Mouse (Mus musculus) B cell, adult 62 days (primary cell): ENCODE measurements around the gene Gm11596. TPM values are rescaled to one million over a fixed set of nuclear protein-coding genes. Genes with fewer than 3 reads are reported as not detected.

Experiments used
- total RNA-seq: library from RNA; stranded (reverse); gene quantifications from 4 replicates; pipeline ENCODE4 v1.2.4, GENCODE M21; 2023

Gene Gm11596
- total RNA-seq, result not detected in 4 replicates

GRCm38 (mm10) chr11:99793367-99793766, at the start of gene Gm11596:
TSS of gene Gm11596 (minus strand) at chr11:99793467.

GRCm38 (mm10) chr11:99837966-99838365, 44.7 kb upstream of the Gm11596 start, which contains the start of gene 2300003K06Rik:
TSS of gene 2300003K06Rik (minus strand) at chr11:99838066.

DNA sequence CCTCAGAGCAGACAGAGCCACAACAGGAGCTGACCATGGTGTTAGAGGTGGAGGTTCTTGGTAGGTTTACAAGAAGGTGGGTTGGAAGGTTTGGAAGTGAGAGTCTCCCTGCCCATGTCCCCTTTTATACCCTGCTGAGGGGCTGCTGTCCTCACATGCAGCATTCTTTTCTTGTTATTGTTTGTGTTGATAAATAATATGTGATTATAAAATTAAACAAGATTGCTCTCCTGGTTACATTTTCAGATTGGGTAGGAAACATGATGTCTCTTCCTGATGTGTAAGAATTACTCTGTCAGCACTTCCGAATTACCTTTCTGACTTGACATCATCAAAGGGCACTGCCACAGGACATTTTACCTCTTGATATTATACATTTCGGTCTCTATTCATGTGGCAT, 22.3 kb upstream of the Gm11596 start, which contains the start of gene Gm11564:
Gene Gm11564, minus strand, starts transcription at position 101 of the 400 bp plus-strand sequence.

DNA sequence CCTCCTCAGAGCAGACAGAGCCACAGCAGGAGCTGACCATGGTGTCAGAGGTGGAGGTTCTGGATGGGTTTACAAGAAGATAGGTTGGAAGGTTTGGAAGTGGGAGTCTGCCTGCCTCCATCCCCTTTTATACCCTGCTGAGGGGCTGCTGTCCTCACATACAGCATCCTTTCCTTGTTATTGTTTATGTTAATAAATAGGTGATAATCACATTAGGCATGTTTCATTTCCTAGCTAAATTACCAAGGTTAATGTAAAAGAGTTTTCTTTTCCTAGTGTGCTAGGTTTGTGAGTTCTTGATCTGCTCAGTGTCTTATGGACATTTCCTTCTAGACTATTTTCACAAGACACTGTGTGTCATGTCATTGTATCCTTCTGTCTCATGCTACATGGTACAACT, 16.5 kb upstream of the Gm11596 start, which contains the start of gene Krtap4-13:
Gene Krtap4-13, minus strand, starts transcription at position 101 of the 400 bp plus-strand sequence.

GRCm38 (mm10) chr11:99804346-99804745, 11.1 kb upstream of the Gm11596 start, which contains the start of gene Gm11554:
TSS of gene Gm11554 (minus strand) at chr11:99804446.

DNA sequence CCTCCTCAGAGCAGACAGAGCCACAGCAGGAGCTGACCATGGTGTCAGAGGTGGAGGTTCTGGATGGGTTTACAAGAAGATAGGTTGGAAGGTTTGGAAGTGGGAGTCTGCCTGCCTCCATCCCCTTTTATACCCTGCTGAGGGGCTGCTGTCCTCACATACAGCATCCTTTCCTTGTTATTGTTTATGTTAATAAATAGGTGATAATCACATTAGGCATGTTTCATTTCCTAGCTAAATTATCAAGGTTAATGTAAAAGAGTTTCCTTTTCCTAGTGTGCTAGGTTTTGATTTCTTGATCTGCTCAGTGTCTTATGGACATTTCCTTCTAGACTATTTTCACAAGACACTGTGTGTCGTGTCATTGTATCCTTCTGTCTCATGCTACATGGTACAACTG, 5.6 kb upstream of the Gm11596 start, which contains the start of gene Gm11569:
Gene Gm11569, minus strand, starts transcription at position 101 of the 400 bp plus-strand sequence.

GRCm38 (mm10) chr11:99784900-99785299, 8.4 kb downstream of the Gm11596 start, which contains the start of gene Krtap4-9:
TSS of gene Krtap4-9 (plus strand) at chr11:99785200.

DNA sequence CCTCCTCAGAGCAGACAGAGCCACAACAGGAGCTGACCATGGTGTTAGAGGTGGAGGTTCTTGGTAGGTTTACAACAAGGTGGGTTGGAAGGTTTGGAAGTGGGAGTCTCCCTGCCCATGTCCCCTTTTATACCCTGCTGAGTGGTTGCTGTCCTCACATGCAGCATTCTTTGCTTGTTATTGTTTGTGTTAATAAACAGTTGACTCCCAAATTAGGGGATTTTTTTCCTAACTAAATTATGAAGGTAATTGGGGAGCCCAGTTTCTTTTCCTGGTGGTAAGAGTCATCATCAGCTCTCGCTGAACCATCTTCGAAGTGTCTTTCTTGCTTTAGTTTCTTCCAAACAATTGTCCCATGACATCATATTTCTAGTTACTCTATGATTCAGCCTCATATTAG, 12.7 kb downstream of the Gm11596 start, which contains the start of gene Krtap4-8:
Gene Krtap4-8, minus strand, starts transcription at position 101 of the 400 bp plus-strand sequence.

GRCm38 (mm10) chr11:99772813-99773212, 20.5 kb downstream of the Gm11596 start, which contains the start of gene Gm11595:
TSS of gene Gm11595 (minus strand) at chr11:99772913.

Other genes starting within 250 kb of the Gm11596 start
- not detected in 4 replicates for gene Krtap3-3, start 242.6 kb downstream of the Gm11596 start, total RNA-seq
- not detected in 4 replicates for gene Krtap3-2, start 236.6 kb downstream of the Gm11596 start, total RNA-seq
- gene Gm11939, start 234.0 kb downstream of the Gm11596 start, total RNA-seq, result not detected in 4 replicates
- not detected in 4 replicates for gene Krtap3-1, start 226.8 kb downstream of the Gm11596 start, total RNA-seq
- not detected in 4 replicates for gene Krtap1-5, start 212.5 kb downstream of the Gm11596 start, total RNA-seq
- not detected in 4 replicates for gene Krtap1-4, start 209.8 kb downstream of the Gm11596 start, total RNA-seq
- not detected in 4 replicates for gene Krtap1-3, start 202.1 kb downstream of the Gm11596 start, total RNA-seq
- not detected in 4 replicates for gene Krtap9-3, start 195.4 kb downstream of the Gm11596 start, total RNA-seq
- not detected in 4 replicates for gene Gm11938, start 190.2 kb downstream of the Gm11596 start, total RNA-seq
- gene Gm11937, start 183.3 kb downstream of the Gm11596 start, total RNA-seq, result not detected in 4 replicates
- gene Krtap2-4, start 178.6 kb downstream of the Gm11596 start, total RNA-seq, result not detected in 4 replicates
- gene Gm11562, start 173.0 kb downstream of the Gm11596 start, total RNA-seq, result not detected in 4 replicates
- not detected in 4 replicates for gene Krtap4-1, start 165.2 kb downstream of the Gm11596 start, total RNA-seq
- not detected in 4 replicates for gene Krtap4-2, start 158.4 kb downstream of the Gm11596 start, total RNA-seq
- not detected in 4 replicates for gene Krtap4-7, start 149.4 kb downstream of the Gm11596 start, total RNA-seq
- not detected in 4 replicates for gene Gm11555, start 143.2 kb downstream of the Gm11596 start, total RNA-seq
- not detected in 4 replicates for gene Gm11563, start 134.5 kb downstream of the Gm11596 start, total RNA-seq
- not detected in 4 replicates for gene Krtap4-6, start 127.5 kb downstream of the Gm11596 start, total RNA-seq
- gene Gm14190, start 102.7 kb downstream of the Gm11596 start, total RNA-seq, result not detected in 4 replicates
- gene Gm14180, start 59.2 kb downstream of the Gm11596 start, total RNA-seq, result not detected in 4 replicates
- not detected in 4 replicates for gene Gm11595, start 20.6 kb downstream of the Gm11596 start, total RNA-seq
- not detected in 4 replicates for gene Krtap4-8, start 12.8 kb downstream of the Gm11596 start, total RNA-seq
- gene Krtap4-9, start 8.3 kb downstream of the Gm11596 start, total RNA-seq, result not detected in 4 replicates
- not detected in 4 replicates for gene Gm11569, start 5.5 kb upstream of the Gm11596 start, total RNA-seq
- gene Gm11554, start 11.0 kb upstream of the Gm11596 start, total RNA-seq, result not detected in 4 replicates
- gene Krtap4-13, start 16.4 kb upstream of the Gm11596 start, total RNA-seq, result not detected in 4 replicates
- gene Gm11564, start 22.2 kb upstream of the Gm11596 start, total RNA-seq, result not detected in 4 replicates
- not detected in 4 replicates for gene 2300003K06Rik, start 44.6 kb upstream of the Gm11596 start, total RNA-seq
- gene Krtap4-16, start 58.1 kb upstream of the Gm11596 start, total RNA-seq, result not detected in 4 replicates
- gene Gm11568, start 64.5 kb upstream of the Gm11596 start, total RNA-seq, result not detected in 4 replicates
- not detected in 4 replicates for gene Gm11559, start 71.0 kb upstream of the Gm11596 start, total RNA-seq
- gene Krtap9-1, start 79.9 kb upstream of the Gm11596 start, total RNA-seq, result not detected in 4 replicates
- not detected in 4 replicates for gene Gm11567, start 85.7 kb upstream of the Gm11596 start, total RNA-seq
- gene Krtap31-1, start 114.5 kb upstream of the Gm11596 start, total RNA-seq, result not detected in 4 replicates
- gene Gm11565, start 121.3 kb upstream of the Gm11596 start, total RNA-seq, result not detected in 4 replicates
- not detected in 4 replicates for gene Krtap31-2, start 142.8 kb upstream of the Gm11596 start, total RNA-seq
- gene Krtap9-5, start 155.0 kb upstream of the Gm11596 start, total RNA-seq, result not detected in 4 replicates
- gene Krtap29-1, start 185.6 kb upstream of the Gm11596 start, total RNA-seq, result not detected in 4 replicates
- gene Krtap16-1, start 193.1 kb upstream of the Gm11596 start, total RNA-seq, result not detected in 4 replicates
- gene Krtap17-1, start 200.5 kb upstream of the Gm11596 start, total RNA-seq, result not detected in 4 replicates
- not detected in 4 replicates for gene Krt33a, start 222.7 kb upstream of the Gm11596 start, total RNA-seq
- not detected in 4 replicates for gene Krt33b, start 236.4 kb upstream of the Gm11596 start, total RNA-seq
- gene Krt34, start 248.1 kb upstream of the Gm11596 start, total RNA-seq, result not detected in 4 replicates